Mouse (Mus musculus) olfactory bulb, adult 2 months (tissue): ENCODE measurements at regions not wholly inside any gene's neighbourhood (a gene's known extent, or its start where the extent isn't known, plus 50 kb on each side); places are given as distances from the start of the nearest gene placed in this dataset.

Experiments
- CTCF ChIP-seq: fragments of 200-500 bp; IDR thresholded peaks from 2 replicates; pipeline ENCODE4 v1.5.1; 2012; ENCODE audit warnings: low read depth, mild to moderate bottlenecking, low read length, moderate library complexity; ENCODE audit not compliant: insufficient read depth
- POLR2A ChIP-seq: fragments of 200-500 bp; IDR thresholded peaks from 2 replicates; pipeline ENCODE4 v1.6.1; 2012; ENCODE audit warnings: mild to moderate bottlenecking, low read depth, low read length, moderate library complexity; ENCODE audit not compliant: insufficient read depth

GRCm38 (mm10) chr7:39728930-39729329, 211.4 kb downstream of the Zfp619 start:
- no peak for TF ChIP-seq CTCF
- no peak for TF ChIP-seq POLR2A
